In genomic region chr6:124966466-124967118, GRCm38 (mm10) we compare ENCODE assay signal across 8 mouse cellular contexts. TPM values are rescaled to one million over a fixed set of nuclear protein-coding genes. Genes with fewer than 3 reads are reported as not detected.
DNase-seq lines count a peak whose midpoint lies in the region; ATAC-seq and TF ChIP-seq lines count a peak whose summit lies in the region.

No protein-coding gene starts in this region.

- POLR2A ChIA-PET in Patski (lab: Charles Lee) = interaction anchor here (1.0 to 1.7 kb wide), 3 partner anchors 32 to 62 kb away, joined by 3 to 6 read pairs (median 6); partner anchors contain the start of gene Mlf2

- H3K4me3 ChIP-seq in heart, embryonic 16.5 days (ENCODE audit: low read length) = peak overlapping the region; percentile 90
- peak overlapping the region; percentile 81 for H3K4me3 ChIP-seq in liver, embryonic 12.5 days
- peak overlapping the region; percentile 80 for H3K4me3 ChIP-seq in neural tube, embryonic 15.5 days (replicated peaks)

- WGBS in heart, embryonic 16.5 days = 94% methylated on average over 7 of the region's 7 CpGs
- WGBS in liver, embryonic 12.5 days (ENCODE audit: insufficient replicate concordance) = 93% methylated on average over 7 of the region's 7 CpGs
- WGBS in neural tube, embryonic 15.5 days = 96% methylated on average over 7 of the region's 7 CpGs

- H3K27ac ChIP-seq in heart, embryonic 16.5 days (ENCODE audit: low read length) = no peak overlapping the region; the same call in 1 of the 2 replicates
- H3K27ac ChIP-seq in liver, embryonic 12.5 days = peak overlapping the region; percentile 16; the same call in 1 of the 2 replicates
- no peak overlapping the region for H3K27ac ChIP-seq in neural tube, embryonic 15.5 days (replicated peaks)

- TF ChIP-seq CTCF in Patski (IDR thresholded peaks at IDR 0.05) = no peak

- no peak overlapping the region; the same call in 1 of the 2 replicates for H3K9ac ChIP-seq in heart, embryonic 16.5 days (ENCODE audit: low read length)
- H3K9ac ChIP-seq in liver, embryonic 12.5 days = peak overlapping the region; percentile 90; the same call in 1 of the 2 replicates
- H3K9ac ChIP-seq in neural tube, embryonic 15.5 days (replicated peaks) = peak overlapping the region; percentile 95; the same call in 1 of the 2 replicates

- peaks cover 16% of the 10 kb centered on the region for H3K4me1 ChIP-seq in heart, embryonic 16.5 days (ENCODE audit: control insufficient read depth, insufficient read depth, low read length)
- H3K4me1 ChIP-seq in liver, embryonic 12.5 days = peaks cover 20% of the 10 kb centered on the region
- H3K4me1 ChIP-seq in neural tube, embryonic 15.5 days = peaks cover 22% of the 10 kb centered on the region

- H3K4me2 ChIP-seq in heart, embryonic 16.5 days (ENCODE audit: low read depth, low read length) = peak overlapping the region; percentile 89
- H3K4me2 ChIP-seq in liver, embryonic 12.5 days = peak overlapping the region; percentile 91
- H3K4me2 ChIP-seq in neural tube, embryonic 15.5 days = peak overlapping the region; percentile 98

- CTCF ChIA-PET in Patski (lab: Charles Lee) = interaction anchor here (0.8 to 2.1 kb wide), 7 partner anchors 27 to 120 kb away, joined by 3 to 8 read pairs (median 3); no protein-coding TSS in a partner anchor

- no peaks in the 10 kb centered on the region for H3K27me3 ChIP-seq in Patski
- no peaks in the 10 kb centered on the region for H3K27me3 ChIP-seq in heart, embryonic 16.5 days (ENCODE audit: control insufficient read depth, insufficient read depth, low read length)
- H3K27me3 ChIP-seq in liver, embryonic 12.5 days (replicated peaks) = no peaks in the 10 kb centered on the region; the same call in 1 of the 2 replicates
- H3K27me3 ChIP-seq in neural tube, embryonic 15.5 days (replicated peaks) = no peaks in the 10 kb centered on the region

- DNase-seq in kidney, adult 9 months = peak; percentile 38
- DNase-seq in kidney, adult 11 months = no peak
- DNase-seq in Patski (ENCODE audit: low read depth, low spot score) = peak; percentile 30
- DNase-seq in frontal cortex, postnatal 14 days (ENCODE audit: low spot score in 2 of 2) = no peak
- DNase-seq in left cerebral cortex, postnatal 25 days (ENCODE audit: low spot score in 2 of 2) = no peak

- intact Hi-C loops in left cerebral cortex, postnatal 25 days (cut with DNase I) = no loop called here

- in situ Hi-C loops in Patski (cut with MboI; ENCODE audit: low pct_unique_long_range_greater_than_20kb) = no loop called here

- peaks cover 5% of the 10 kb centered on the region; the same call in 1 of the 2 replicates for H3K9me3 ChIP-seq in heart, embryonic 16.5 days (replicated peaks; ENCODE audit: control insufficient read depth, low read length)
- H3K9me3 ChIP-seq in liver, embryonic 12.5 days (replicated peaks) = no peaks in the 10 kb centered on the region
- no peaks in the 10 kb centered on the region for H3K9me3 ChIP-seq in neural tube, embryonic 15.5 days (replicated peaks)

- H3K36me3 ChIP-seq in heart, embryonic 16.5 days (ENCODE audit: control insufficient read depth, insufficient read depth) = peaks cover 10% of the 10 kb centered on the region
- peaks cover 17% of the 10 kb centered on the region for H3K36me3 ChIP-seq in liver, embryonic 12.5 days
- H3K36me3 ChIP-seq in neural tube, embryonic 15.5 days = peaks cover 6% of the 10 kb centered on the region

- ATAC-seq in Patski = peak; percentile 37
- no peak for ATAC-seq in heart, embryonic 16.5 days (replicated peaks; ENCODE audit: extremely low read depth, insufficient read depth, low FRiP score)
- ATAC-seq in liver, embryonic 12.5 days = no peak
- no peak for ATAC-seq in neural tube, embryonic 15.5 days (ENCODE audit: low FRiP score)

RNA-seq across cellular contexts. Expression of gene Cops7a, which starts 1.3 kb away (rescaled TPM):
- polyA plus RNA-seq in Patski (2021) = 153 TPM
- polyA plus RNA-seq in heart, embryonic 16.5 days (2015; fragmentation: Nextera tagmentation; extraction: Ambion mirVana) = 141 and 145 TPM in 2 replicates
- polyA plus RNA-seq in liver, embryonic 12.5 days (2016; fragmentation: Nextera tagmentation; extraction: Ambion mirVana) = 88.7 and 95.2 TPM in 2 replicates
- polyA plus RNA-seq in neural tube, embryonic 15.5 days (2015; fragmentation: Nextera tagmentation; extraction: Ambion mirVana) = 95.4 and 112 TPM in 2 replicates
- 100 to 1,000 TPM; 149 to 163 TPM for total RNA-seq in left cerebral cortex, postnatal 25 days (2021)

RNA-seq across cellular contexts. Expression of gene Pianp, which starts 29.9 kb away (rescaled TPM):
- polyA plus RNA-seq in Patski (2021) = 12.9 TPM
- polyA plus RNA-seq in heart, embryonic 16.5 days (2015; fragmentation: Nextera tagmentation; extraction: Ambion mirVana) = 0.54 and 0.70 TPM in 2 replicates
- 0.11 TPM in 1 of 2 replicates, not detected in the other for polyA plus RNA-seq in liver, embryonic 12.5 days (2016; fragmentation: Nextera tagmentation; extraction: Ambion mirVana)
- polyA plus RNA-seq in neural tube, embryonic 15.5 days (2015; fragmentation: Nextera tagmentation; extraction: Ambion mirVana) = 59.4 and 72.4 TPM in 2 replicates
- total RNA-seq in left cerebral cortex, postnatal 25 days (2021) = 100 to 1,000 TPM; 169 to 181 TPM

RNA-seq across cellular contexts. Expression of gene Mlf2, which starts 35.4 kb away (rescaled TPM):
- polyA plus RNA-seq in Patski (2021) = 442 TPM
- polyA plus RNA-seq in heart, embryonic 16.5 days (2015; fragmentation: Nextera tagmentation; extraction: Ambion mirVana) = 387 and 398 TPM in 2 replicates
- 178 and 187 TPM in 2 replicates for polyA plus RNA-seq in liver, embryonic 12.5 days (2016; fragmentation: Nextera tagmentation; extraction: Ambion mirVana)
- polyA plus RNA-seq in neural tube, embryonic 15.5 days (2015; fragmentation: Nextera tagmentation; extraction: Ambion mirVana) = 543 and 603 TPM in 2 replicates
- 100 to 1,000 TPM; 648 to 675 TPM for total RNA-seq in left cerebral cortex, postnatal 25 days (2021)

RNA-seq across cellular contexts. Expression of gene Zfp384, which starts 42.4 kb away (rescaled TPM):
- polyA plus RNA-seq in Patski (2021) = 53.0 TPM
- 8.7 and 9.6 TPM in 2 replicates for polyA plus RNA-seq in heart, embryonic 16.5 days (2015; fragmentation: Nextera tagmentation; extraction: Ambion mirVana)
- 6.6 and 7.2 TPM in 2 replicates for polyA plus RNA-seq in liver, embryonic 12.5 days (2016; fragmentation: Nextera tagmentation; extraction: Ambion mirVana)
- 18.5 and 19.5 TPM in 2 replicates for polyA plus RNA-seq in neural tube, embryonic 15.5 days (2015; fragmentation: Nextera tagmentation; extraction: Ambion mirVana)
- total RNA-seq in left cerebral cortex, postnatal 25 days (2021) = 10 to 100 TPM; 38.4 to 44.1 TPM

RNA-seq across cellular contexts. Expression of gene Ptms, which starts 46.7 kb away (rescaled TPM):
- polyA plus RNA-seq in Patski (2021) = 850 TPM
- polyA plus RNA-seq in heart, embryonic 16.5 days (2015; fragmentation: Nextera tagmentation; extraction: Ambion mirVana) = 203 and 265 TPM in 2 replicates
- polyA plus RNA-seq in liver, embryonic 12.5 days (2016; fragmentation: Nextera tagmentation; extraction: Ambion mirVana) = 64.5 and 66.7 TPM in 2 replicates
- polyA plus RNA-seq in neural tube, embryonic 15.5 days (2015; fragmentation: Nextera tagmentation; extraction: Ambion mirVana) = 637 and 745 TPM in 2 replicates
- 1,000 to 10,000 TPM in 1 of 2 experiments, 100 to 1,000 TPM in 1; 954 to 1,041 TPM for total RNA-seq in left cerebral cortex, postnatal 25 days (2021)

Comparison
In these comparisons a context has a peak if more than half of its experiments do, and no peak if none do; other contexts are left out.
1. DNase-seq: peak in kidney, adult 9 months (single experiment) and Patski (single experiment); none in kidney, adult 11 months (single experiment), frontal cortex, postnatal 14 days (0 of 2) and left cerebral cortex, postnatal 25 days (0 of 2).
2. Peak in every context shown above with its lines, with median percentiles within 50 percentile points of each other: H3K4me2 ChIP-seq and H3K4me3 ChIP-seq.